Mouse (Mus musculus): ENCODE data around the gene Nmi. TPM values are rescaled to one million over a fixed set of nuclear protein-coding genes. Genes with fewer than 3 reads are reported as not detected.

Nmi gene
- polyA plus RNA-seq, 1 experiment from 2014 or later = 4.7 TPM

- WGBS = 79% methylated on average over 3 of the region's 3 CpGs
- Histone ChIP-seq H3K4me1 (replicated peaks; ENCODE audit: control insufficient read depth, insufficient read depth, low read length) (no peaks in the 10 kb centered on the region; the same call in 1 of the 2 replicates), H3K9me3 (ENCODE audit: control insufficient read depth, low read length) (no peaks in the 10 kb centered on the region), H3K27ac (no peak overlapping the region), H3K4me2 (replicated peaks) (no peak overlapping the region), H3K9ac (no peak overlapping the region), H3K4me3 (replicated peaks; ENCODE audit: low read length) (no peak overlapping the region), H3K27me3 (ENCODE audit: control insufficient read depth, insufficient read depth, low read length) (peaks cover 4% of the 10 kb centered on the region; the same call in 1 of the 2 replicates), H3K36me3 (replicated peaks; ENCODE audit: control insufficient read depth, insufficient read depth) (no peaks in the 10 kb centered on the region)
- no peak for DNase-seq (ENCODE audit: low spot score)
- ATAC-seq (ENCODE audit: low FRiP score) = no peak
Observed at GRCm38 (mm10) chr2:51967288-51967687, 6.0 kb downstream of the Nmi start.

- H3K4me3 ChIP-seq (replicated peaks; ENCODE audit: low read length) = no peak overlapping the region
- H3K9ac ChIP-seq = no peak overlapping the region
- WGBS = 90% methylated on average over 7 of the region's 7 CpGs
Observed at GRCm38 (mm10) chr2:51953648-51954204, 19.6 kb downstream of the Nmi start.

DNA sequence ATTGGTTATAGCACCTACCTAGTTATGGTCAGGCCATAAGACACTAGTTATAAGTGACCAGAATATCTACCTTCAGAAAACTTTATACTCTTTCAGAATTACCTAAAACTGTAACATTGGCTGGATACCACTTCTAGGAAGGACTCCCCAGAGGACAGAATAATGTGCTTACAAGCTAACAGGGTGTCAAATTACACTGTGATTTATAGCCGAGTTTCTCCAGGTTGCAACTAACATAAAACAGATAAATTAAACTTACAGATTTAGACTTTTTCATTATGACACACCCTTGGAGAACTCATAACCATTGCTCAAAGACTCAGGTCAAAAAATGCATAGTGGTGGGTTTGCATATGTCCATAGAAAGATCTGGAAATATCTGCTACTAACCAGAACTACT is 22.4 kb downstream of the Nmi start:
- no peak for ATAC-seq (ENCODE audit: low FRiP score)

More at GRCm38 (mm10) chr2:51953648-51954204, 19.6 kb downstream of the Nmi start:
- no peak overlapping the region for H3K4me2 ChIP-seq (replicated peaks)
- ATAC-seq (ENCODE audit: low FRiP score) (no peak), DNase-seq (ENCODE audit: low spot score) (no peak)
- no peaks in the 10 kb centered on the region for H3K27me3 ChIP-seq (ENCODE audit: control insufficient read depth, insufficient read depth, low read length)
- no peaks in the 10 kb centered on the region for H3K4me1 ChIP-seq (replicated peaks; ENCODE audit: control insufficient read depth, insufficient read depth, low read length)
- no peak overlapping the region for H3K27ac ChIP-seq
- no peaks in the 10 kb centered on the region for H3K9me3 ChIP-seq (ENCODE audit: control insufficient read depth, low read length)
- no peaks in the 10 kb centered on the region for H3K36me3 ChIP-seq (replicated peaks; ENCODE audit: control insufficient read depth, insufficient read depth)

GRCm38 (mm10) chr2:51948105-51948830 is 25.0 kb downstream of the Nmi start:
- Histone ChIP-seq H3K9me3 (ENCODE audit: control insufficient read depth, low read length) (no peaks in the 10 kb centered on the region), H3K9ac (no peak overlapping the region), H3K4me1 (replicated peaks; ENCODE audit: control insufficient read depth, insufficient read depth, low read length) (no peaks in the 10 kb centered on the region), H3K27me3 (ENCODE audit: control insufficient read depth, insufficient read depth, low read length) (no peaks in the 10 kb centered on the region), H3K27ac (no peak overlapping the region), H3K4me3 (replicated peaks; ENCODE audit: low read length) (no peak overlapping the region), H3K4me2 (replicated peaks) (no peak overlapping the region), H3K36me3 (replicated peaks; ENCODE audit: control insufficient read depth, insufficient read depth) (no peaks in the 10 kb centered on the region)
- WGBS = 86% methylated on average over 6 of the region's 6 CpGs
- ATAC-seq (ENCODE audit: low FRiP score) = no peak
- no peak for DNase-seq (ENCODE audit: low spot score)

More for the DNA sequence above, 22.4 kb downstream of the Nmi start:
- WGBS = 63% methylated on average over 1 of the region's 1 CpGs
- Histone ChIP-seq H3K4me3 (replicated peaks; ENCODE audit: low read length) (no peak overlapping the region), H3K36me3 (replicated peaks; ENCODE audit: control insufficient read depth, insufficient read depth) (no peaks in the 10 kb centered on the region), H3K4me1 (replicated peaks; ENCODE audit: control insufficient read depth, insufficient read depth, low read length) (no peaks in the 10 kb centered on the region), H3K27me3 (ENCODE audit: control insufficient read depth, insufficient read depth, low read length) (no peaks in the 10 kb centered on the region), H3K4me2 (replicated peaks) (no peak overlapping the region), H3K9ac (no peak overlapping the region), H3K27ac (no peak overlapping the region), H3K9me3 (ENCODE audit: control insufficient read depth, low read length) (no peaks in the 10 kb centered on the region)
- no peak for DNase-seq (ENCODE audit: low spot score)

- no peak overlapping the region for H3K9ac ChIP-seq
- no peaks in the 10 kb centered on the region for H3K4me1 ChIP-seq (replicated peaks; ENCODE audit: control insufficient read depth, insufficient read depth, low read length)
- no peaks in the 10 kb centered on the region for H3K9me3 ChIP-seq (ENCODE audit: control insufficient read depth, low read length)
- 70% methylated on average over 2 of the region's 2 CpGs for WGBS
- no peak overlapping the region for H3K27ac ChIP-seq
- H3K4me3 ChIP-seq (replicated peaks; ENCODE audit: low read length) = no peak overlapping the region
- H3K36me3 ChIP-seq (replicated peaks; ENCODE audit: control insufficient read depth, insufficient read depth) = no peaks in the 10 kb centered on the region
- no peaks in the 10 kb centered on the region for H3K27me3 ChIP-seq (ENCODE audit: control insufficient read depth, insufficient read depth, low read length)
- H3K4me2 ChIP-seq (replicated peaks) = no peak overlapping the region
- ATAC-seq (ENCODE audit: low FRiP score) (no peak), DNase-seq (ENCODE audit: low spot score) (no peak)
Observed at GRCm38 (mm10) chr2:51945812-51946211, 27.5 kb downstream of the Nmi start.

DNA sequence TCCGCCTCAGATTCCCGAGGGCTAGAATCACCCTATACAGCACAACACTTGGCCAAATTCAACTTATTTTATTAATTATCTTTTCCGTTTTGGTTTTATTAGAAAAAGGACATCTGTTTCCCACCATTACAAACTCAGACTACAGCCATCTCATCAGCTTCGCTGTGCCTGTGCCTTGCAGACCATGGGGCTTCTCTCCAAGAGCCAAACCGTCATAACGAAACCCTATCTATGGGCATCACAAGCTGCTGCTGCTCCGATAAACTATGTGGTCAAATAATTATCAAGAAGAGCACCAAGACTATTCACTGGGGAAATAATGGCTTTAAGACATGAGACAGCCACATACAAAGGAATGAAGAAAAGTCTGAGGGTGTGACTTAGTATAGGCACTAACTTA is 31.5 kb downstream of the Nmi start:
- no peak overlapping the region for H3K4me2 ChIP-seq (replicated peaks)
- no peak overlapping the region for H3K4me3 ChIP-seq (replicated peaks; ENCODE audit: low read length)
- no peak overlapping the region for H3K27ac ChIP-seq
- no peaks in the 10 kb centered on the region for H3K36me3 ChIP-seq (replicated peaks; ENCODE audit: control insufficient read depth, insufficient read depth)
- H3K9ac ChIP-seq = no peak overlapping the region
- H3K9me3 ChIP-seq (ENCODE audit: control insufficient read depth, low read length) = no peaks in the 10 kb centered on the region
- H3K27me3 ChIP-seq (ENCODE audit: control insufficient read depth, insufficient read depth, low read length) = no peaks in the 10 kb centered on the region
- ATAC-seq (ENCODE audit: low FRiP score) = no peak
- DNase-seq (ENCODE audit: low spot score) = no peak
- H3K4me1 ChIP-seq (replicated peaks; ENCODE audit: control insufficient read depth, insufficient read depth, low read length) = no peaks in the 10 kb centered on the region
- WGBS = 97% methylated on average over 7 of the region's 7 CpGs

- H3K27ac ChIP-seq = no peak overlapping the region
- no peak for ATAC-seq (ENCODE audit: low FRiP score)
- no peak overlapping the region for H3K9ac ChIP-seq
- no peak overlapping the region for H3K4me3 ChIP-seq (replicated peaks; ENCODE audit: low read length)
- no peak for DNase-seq (ENCODE audit: low spot score)
- 87% methylated on average over 3 of the region's 3 CpGs for WGBS
- 0 out of 2 replicates have a peak, but pooled peaks cover 3% of the 10 kb centered on the region for H3K27me3 ChIP-seq (ENCODE audit: control insufficient read depth, insufficient read depth, low read length)
- H3K36me3 ChIP-seq (replicated peaks; ENCODE audit: control insufficient read depth, insufficient read depth) = no peaks in the 10 kb centered on the region
- no peaks in the 10 kb centered on the region for H3K4me1 ChIP-seq (replicated peaks; ENCODE audit: control insufficient read depth, insufficient read depth, low read length)
- no peak overlapping the region for H3K4me2 ChIP-seq (replicated peaks)
- H3K9me3 ChIP-seq (ENCODE audit: control insufficient read depth, low read length) = no peaks in the 10 kb centered on the region
Observed at GRCm38 (mm10) chr2:51938750-51939149, 34.5 kb downstream of the Nmi start.

- Histone ChIP-seq H3K27me3 (ENCODE audit: control insufficient read depth, insufficient read depth, low read length) (0 out of 2 replicates have a peak, but pooled peaks cover 3% of the 10 kb centered on the region), H3K27ac (no peak overlapping the region), H3K9me3 (ENCODE audit: control insufficient read depth, low read length) (no peaks in the 10 kb centered on the region), H3K36me3 (replicated peaks; ENCODE audit: control insufficient read depth, insufficient read depth) (no peaks in the 10 kb centered on the region), H3K4me2 (replicated peaks) (no peak overlapping the region), H3K4me3 (replicated peaks; ENCODE audit: low read length) (no peak overlapping the region), H3K4me1 (replicated peaks; ENCODE audit: control insufficient read depth, insufficient read depth, low read length) (no peaks in the 10 kb centered on the region), H3K9ac (no peak overlapping the region)
- ATAC-seq (ENCODE audit: low FRiP score) = no peak
- WGBS = 67% methylated on average over 6 of the region's 6 CpGs
- no peak for DNase-seq (ENCODE audit: low spot score)
Observed at GRCm38 (mm10) chr2:51937004-51937403, 36.3 kb downstream of the Nmi start.

GRCm38 (mm10) chr2:51936585-51936984 is 36.7 kb downstream of the Nmi start:
- DNase-seq (ENCODE audit: low spot score) (no peak), ATAC-seq (ENCODE audit: low FRiP score) (no peak)
- 81% methylated on average over 3 of the region's 3 CpGs for WGBS
- Histone ChIP-seq H3K4me2 (replicated peaks) (no peak overlapping the region), H3K4me3 (replicated peaks; ENCODE audit: low read length) (no peak overlapping the region), H3K9ac (no peak overlapping the region), H3K27me3 (ENCODE audit: control insufficient read depth, insufficient read depth, low read length) (0 out of 2 replicates have a peak, but pooled peaks cover 3% of the 10 kb centered on the region), H3K9me3 (ENCODE audit: control insufficient read depth, low read length) (no peaks in the 10 kb centered on the region), H3K4me1 (replicated peaks; ENCODE audit: control insufficient read depth, insufficient read depth, low read length) (no peaks in the 10 kb centered on the region), H3K36me3 (replicated peaks; ENCODE audit: control insufficient read depth, insufficient read depth) (no peaks in the 10 kb centered on the region), H3K27ac (no peak overlapping the region)
